Mouse (Mus musculus): ENCODE results near the gene Htr6. TPM values are rescaled to one million over a fixed set of nuclear protein-coding genes. Genes with fewer than 3 reads are reported as not detected.

Gene Htr6
- total RNA-seq, 2 experiments from 2014 or later: 6.5 to 7.6 TPM

Other genes starting within 250 kb of the Htr6 start
- 1 to 10 TPM; 1.3 to 2.3 TPM for gene Pla2g5, start 212.1 kb downstream of the Htr6 start, total RNA-seq (2021)
- gene Gm13030, start 201.6 kb downstream of the Htr6 start, total RNA-seq (2021): not detected
- not detected for gene Pla2g2e, start 197.6 kb downstream of the Htr6 start, total RNA-seq (2021)
- gene Otud3, start 161.6 kb downstream of the Htr6 start, total RNA-seq (2021): 10 to 100 TPM; 10.9 to 13.1 TPM
- not detected for gene Rnf186, start 108.5 kb downstream of the Htr6 start, total RNA-seq (2021)
- 1 to 10 TPM; 2.9 to 3.0 TPM for gene Tmco4, start 102.7 kb downstream of the Htr6 start, total RNA-seq (2021)
- gene Nbl1, start 17.4 kb upstream of the Htr6 start, total RNA-seq (2021): 10 to 100 TPM; 80.3 to 92.2 TPM
- gene Minos1, start 55.5 kb upstream of the Htr6 start, total RNA-seq (2021): 100 to 1,000 TPM; 189 to 193 TPM
- 100 to 1,000 TPM; 400 to 403 TPM for gene Capzb, start 117.3 kb upstream of the Htr6 start, total RNA-seq (2021)
- 10 to 100 TPM; 12.9 to 14.2 TPM for gene Pqlc2, start 235.1 kb upstream of the Htr6 start, total RNA-seq (2021)
- gene Akr7a5, start 235.2 kb upstream of the Htr6 start, total RNA-seq (2021): 10 to 100 TPM; 31.4 to 32.1 TPM